8 mouse cellular contexts compared by ENCODE assay signal in genomic region chr4:36288813-36289700, GRCm38 (mm10).
DNase-seq lines count a peak whose midpoint lies in the region; ATAC-seq lines count a peak whose summit lies in the region.

No protein-coding gene starts in this region.

- no peaks in the 10 kb centered on the region for H3K36me3 ChIP-seq in hindbrain, embryonic 16.5 days (ENCODE audit: control insufficient read depth, insufficient read depth, low read length)

- H3K9ac ChIP-seq in hindbrain, embryonic 16.5 days (ENCODE audit: low read depth, low read length), result no peak overlapping the region

- H3K4me2 ChIP-seq in hindbrain, embryonic 16.5 days (ENCODE audit: low read length), result peak overlapping the region; percentile 63

- no peaks in the 10 kb centered on the region for H3K27me3 ChIP-seq in hindbrain, embryonic 16.5 days (replicated peaks; ENCODE audit: control insufficient read depth, insufficient read depth, low read length)

- H3K9me3 ChIP-seq in hindbrain, embryonic 16.5 days (ENCODE audit: control insufficient read depth, low read length), result no peaks in the 10 kb centered on the region

- H3K4me3 ChIP-seq in hindbrain, embryonic 16.5 days (ENCODE audit: low read length), result peak overlapping the region; percentile 36

- peak; percentile 38 to 46 for DNase-seq in adrenal gland, adult 18-20 months (ENCODE audit: low spot score in 2 of 2)
- peak; percentile 67 to 81 for DNase-seq in cerebellum, postnatal 25 days
- DNase-seq in frontal cortex, postnatal 25 days (ENCODE audit: low spot score in 2 of 2), result peak; percentile 41 to 43
- DNase-seq in left cerebral cortex, adult 11 months (ENCODE audit: low spot score), result peak; percentile 56
- peak; percentile 70 for DNase-seq in lung, postnatal 10 days
- peak; percentile 33 for DNase-seq in retina, adult 2 months (ENCODE audit: low read depth, low spot score)
- DNase-seq in T-cell, adult 2 months (ENCODE audit: low spot score), result no peak

- WGBS in hindbrain, embryonic 16.5 days, result 8% methylated on average over 17 of the region's 17 CpGs

- peak overlapping the region; percentile 49 for H3K27ac ChIP-seq in hindbrain, embryonic 16.5 days (ENCODE audit: low read depth, low read length)

- peaks cover 3% of the 10 kb centered on the region for H3K4me1 ChIP-seq in hindbrain, embryonic 16.5 days (ENCODE audit: control insufficient read depth, insufficient read depth, low read depth, low read length)

- peak; percentile 95 for ATAC-seq in hindbrain, embryonic 16.5 days
